Mouse (Mus musculus) ES-E14 (cell line): ENCODE results near the gene Pnrc2.

Source experiments
- CHD2 ChIP-seq: IDR thresholded peaks from 2 replicates; pipeline ENCODE4 v1.6.1; 2014; ENCODE audit warnings: mild to moderate bottlenecking, low read depth, low read length, inconsistent platforms
- HCFC1 ChIP-seq: IDR thresholded peaks from 2 replicates; pipeline ENCODE4 v1.6.1; 2012; ENCODE audit warnings: low read length, inconsistent platforms, borderline replicate concordance; ENCODE audit not compliant: insufficient read depth
- MAFK ChIP-seq: IDR thresholded peaks from 2 replicates; pipeline ENCODE4 v1.6.1; 2014; ENCODE audit warnings: mild to moderate bottlenecking, low read depth, low read length, inconsistent platforms; ENCODE audit not compliant: insufficient read depth
- ZC3H11A ChIP-seq: IDR thresholded peaks from 2 replicates; pipeline ENCODE4 v1.6.1; 2012; ENCODE audit warnings: low read depth, mild to moderate bottlenecking, inconsistent platforms, low read length, borderline replicate concordance

DNA sequence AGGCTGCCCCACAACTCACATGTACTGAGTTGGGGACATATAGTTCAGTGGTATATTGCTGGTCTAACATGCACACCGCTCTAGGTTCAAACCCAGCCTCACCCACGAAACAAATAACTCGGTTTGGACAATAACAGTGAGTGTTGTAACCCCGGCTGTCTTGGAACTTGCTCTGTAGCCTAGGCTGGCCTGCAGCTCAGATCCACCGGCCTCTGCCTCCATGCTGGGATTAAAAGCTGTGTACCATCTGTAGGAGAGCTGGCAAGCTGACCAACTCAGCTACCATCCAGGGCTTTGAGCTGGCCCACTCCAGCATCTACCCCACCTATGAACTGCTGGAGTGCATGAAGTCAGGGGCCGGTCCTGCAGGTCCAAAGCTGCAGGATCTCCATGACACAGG lies 6.4 kb upstream of the Pnrc2 start:
- no peak for TF ChIP-seq HCFC1
- no peak for TF ChIP-seq MAFK
- TF ChIP-seq ZC3H11A: no peak
- TF ChIP-seq CHD2: no peak
